Mouse (Mus musculus): Measurements from ENCODE around the gene Cyp2b19. TPM values are rescaled to one million over a fixed set of nuclear protein-coding genes. Genes with fewer than 3 reads are reported as not detected.
"Not testable (repeated sequence)": the region's sequence is repeated elsewhere in the genome, so short reads cannot be mapped to it uniquely, and the experiment has no call there.

The Cyp2b19 gene
- not detected for total RNA-seq (2022)

- DNase-seq (ENCODE audit: low spot score) = no peak
Measured at GRCm38 (mm10) chr7:26756842-26757241, at the start of gene Cyp2b19. Gene Cyp2b19, plus strand, starts transcription at chr7:26757142.

GRCm38 (mm10) chr7:26711061-26711460 lies 45.9 kb upstream of the Cyp2b19 start:
- DNase-seq (ENCODE audit: low spot score) = no peak

- no peak for DNase-seq (ENCODE audit: low spot score)
Measured at GRCm38 (mm10) chr7:26738940-26739339, 18.0 kb upstream of the Cyp2b19 start.

- no peak for DNase-seq (ENCODE audit: low spot score)
Measured at GRCm38 (mm10) chr7:26743948-26744347, 13.0 kb upstream of the Cyp2b19 start.

GRCm38 (mm10) chr7:26745486-26745885 lies 11.5 kb upstream of the Cyp2b19 start:
- DNase-seq (ENCODE audit: low spot score) = no peak

- DNase-seq (ENCODE audit: low spot score) = no peak
Measured at GRCm38 (mm10) chr7:26767084-26767483, 10.1 kb downstream of the Cyp2b19 start.

- no peak for DNase-seq (ENCODE audit: low spot score)
Measured at GRCm38 (mm10) chr7:26769881-26770470, 13.0 kb downstream of the Cyp2b19 start.

GRCm38 (mm10) chr7:26772866-26773586 lies 16.1 kb downstream of the Cyp2b19 start:
- DNase-seq (ENCODE audit: low spot score) = no peak

GRCm38 (mm10) chr7:26775866-26776265 lies 18.9 kb downstream of the Cyp2b19 start:
- DNase-seq (ENCODE audit: low spot score) = no peak

GRCm38 (mm10) chr7:26777806-26778205 lies 20.9 kb downstream of the Cyp2b19 start:
- no peak for DNase-seq (ENCODE audit: low spot score)

GRCm38 (mm10) chr7:26778474-26778873 lies 21.5 kb downstream of the Cyp2b19 start:
- peak; percentile 6 for DNase-seq (ENCODE audit: low spot score)

- DNase-seq (ENCODE audit: low spot score) = no peak
Measured at GRCm38 (mm10) chr7:26779799-26780416, 23.0 kb downstream of the Cyp2b19 start.

- DNase-seq (ENCODE audit: low spot score) = no peak
Measured at GRCm38 (mm10) chr7:26780510-26780909, 23.6 kb downstream of the Cyp2b19 start.

GRCm38 (mm10) chr7:26780998-26781766 lies 24.2 kb downstream of the Cyp2b19 start:
- DNase-seq (ENCODE audit: low spot score) = no peak

- DNase-seq (ENCODE audit: low spot score) = no peak
Measured at GRCm38 (mm10) chr7:26781767-26782131, 24.8 kb downstream of the Cyp2b19 start.

- peak; percentile 0 for DNase-seq (ENCODE audit: low spot score)
Measured at GRCm38 (mm10) chr7:26783163-26783562, 26.2 kb downstream of the Cyp2b19 start.

- DNase-seq (ENCODE audit: low spot score) = not testable (repeated sequence)
Measured at GRCm38 (mm10) chr7:26786013-26786412, 29.1 kb downstream of the Cyp2b19 start.

GRCm38 (mm10) chr7:26789984-26790383 lies 33.0 kb downstream of the Cyp2b19 start:
- DNase-seq (ENCODE audit: low spot score) = no peak

- DNase-seq (ENCODE audit: low spot score) = no peak
Measured at GRCm38 (mm10) chr7:26800104-26800503, 43.2 kb downstream of the Cyp2b19 start.

GRCm38 (mm10) chr7:26800996-26801395 lies 44.1 kb downstream of the Cyp2b19 start:
- DNase-seq (ENCODE audit: low spot score) = no peak

- no peak for DNase-seq (ENCODE audit: low spot score)
Measured at GRCm38 (mm10) chr7:26808592-26808991, 51.6 kb downstream of the Cyp2b19 start, which contains the start of gene Cyp2g1. Gene Cyp2g1, plus strand, starts transcription at chr7:26808892.
